Mouse (Mus musculus) liver, embryonic 14.5 days (tissue): ENCODE data around the gene Arf1. TPM values are rescaled to one million over a fixed set of nuclear protein-coding genes. Genes with fewer than 3 reads are reported as not detected.

Source experiments
- ATAC-seq: fragments of 200-750 bp; cut with Nextera tagmentation; 2 replicates; pipeline ENCODE4 v1.8.0; 2017; ENCODE audit warnings: moderate number of reproducible peaks, mild to moderate bottlenecking, moderate library complexity; ENCODE audit not compliant: insufficient read depth
- DNase-seq, 3 experiments: peaks; one replicate each; pipeline ENCODE4 v3.0.0-alpha.2; 2012 to 2013; ENCODE audit warnings: low read depth in 3 of 3, low spot score in 3 of 3
- H3K27ac ChIP-seq: fragments of 300-500 bp; sonication (generic); 2 replicates; pipeline ENCODE4 v1.5.1; 2014; ENCODE audit warnings: moderate library complexity, mild to moderate bottlenecking, control low read depth, inconsistent platforms
- H3K27me3 ChIP-seq: fragments of 300-500 bp; sonication (generic); 2 replicates; pipeline ENCODE4 v1.6.1; 2014; ENCODE audit warnings: mild to moderate bottlenecking, low read length, moderate library complexity; ENCODE audit not compliant: control insufficient read depth, insufficient read depth
- H3K36me3 ChIP-seq: fragments of 300-500 bp; sonication (generic); replicated peaks from 2 replicates; pipeline ENCODE4 v1.6.1; 2014; ENCODE audit warnings: low read depth; ENCODE audit not compliant: control insufficient read depth, insufficient read depth
- H3K4me1 ChIP-seq, 2 experiments: fragments of 200-500 bp in 1 of 2; fragments of 300-500 bp in 1 of 2; sonication (generic) in 1 of 2; replicated peaks; 2 replicates each; pipeline ENCODE4 v1.6.1; 2012 to 2014; ENCODE audit warnings: antibody characterized with exemption in 1 of 2, inconsistent platforms in 1 of 2, low read length in 1 of 2; ENCODE audit not compliant: control insufficient read depth in 2 of 2, insufficient read depth in 2 of 2
- H3K4me2 ChIP-seq: fragments of 300-500 bp; sonication (generic); 2 replicates; pipeline ENCODE4 v1.6.1; 2014; ENCODE audit warnings: low read depth, mild to moderate bottlenecking, control low read depth, moderate library complexity
- H3K4me3 ChIP-seq, 2 experiments: fragments of 200-500 bp in 1 of 2; fragments of 300-500 bp in 1 of 2; sonication (generic) in 1 of 2; 2 replicates each; pipeline ENCODE4 v1.5.1; 2012 to 2014; ENCODE audit warnings: low read depth in 2 of 2, low read length in 2 of 2, mild to moderate bottlenecking in 2 of 2, control low read depth in 1 of 2, inconsistent platforms in 1 of 2, moderate library complexity in 1 of 2; ENCODE audit not compliant: insufficient read depth in 1 of 2
- H3K9ac ChIP-seq: fragments of 300-500 bp; sonication (generic); replicated peaks from 2 replicates; pipeline ENCODE4 v1.6.1; 2014; ENCODE audit warnings: mild to moderate bottlenecking, control low read depth, moderate library complexity
- H3K9me3 ChIP-seq: fragments of 300-500 bp; sonication (generic); 2 replicates; pipeline ENCODE4 v1.6.1; 2016; ENCODE audit warnings: low read length, mixed read lengths; ENCODE audit not compliant: control insufficient read depth
- CTCF ChIP-seq: IDR thresholded peaks from 2 replicates; pipeline ENCODE4 v1.5.1; 2016; ENCODE audit warnings: antibody characterized with exemption, low read depth, control low read depth
- EP300 ChIP-seq: IDR thresholded peaks from 2 replicates; pipeline ENCODE4 v1.6.1; 2016; ENCODE audit warnings: antibody characterized with exemption, low read depth
- WGBS: fragments of 180-500 bp; shearing (Covaris S2); extraction: QIAGEN DNeasy Blood & Tissue Kit; methylation state at CpG from one replicate; pipeline ENCODE4 v1.1.7; 2014; ENCODE audit not compliant: insufficient replicate concordance; 5-methylcytosine and 5-hydroxymethylcytosine counted together
- polyA plus RNA-seq, 2 experiments: library from polyadenylated mRNA; depleted of rRNA in 1 of 2; stranded (reverse) in 1 of 2; unstranded in 1 of 2; fragments of >200 nt; fragmentation: Nextera tagmentation in 1 of 2; extraction: Ambion mirVana in 1 of 2; gene quantifications; 2 replicates each; pipeline versions ENCODE4 v1.2.1 to v1.2.3; 2012 to 2014

The Arf1 gene
- polyA plus RNA-seq, 2 experiments, result 190 to 227 TPM

- Histone ChIP-seq H3K27me3 (peaks cover 22% of the 10 kb centered on the region), H3K4me1 (no peaks in the 10 kb centered on the region), H3K27ac (no peak overlapping the region), H3K9me3 (no peaks in the 10 kb centered on the region), H3K4me2 (no peak overlapping the region), H3K4me3 (no peak overlapping the region), H3K36me3 (no peaks in the 10 kb centered on the region), H3K9ac (no peak overlapping the region)
- TF ChIP-seq EP300 (no peak), CTCF (peak; percentile 84)
- DNase-seq (peak in 1 of 3 experiments; percentile 50), ATAC-seq (peak; percentile 70)
- 4% methylated on average over 14 of the region's 15 CpGs for WGBS
These were observed 10.7 kb upstream of the Arf1 start for GRCm38 (mm10) chr11:59238525-59239427.

- no peak for ATAC-seq
- Histone ChIP-seq H3K9me3 (no peaks in the 10 kb centered on the region), H3K27me3 (no peaks in the 10 kb centered on the region), H3K27ac (no peak overlapping the region), H3K4me2 (no peak overlapping the region), H3K9ac (no peak overlapping the region), H3K36me3 (no peaks in the 10 kb centered on the region), H3K4me3 (no peak overlapping the region), H3K4me1 (peaks cover 3 to 11% of the 10 kb centered on the region in 2 experiments; a peak in 3 of 4 replicates)
- DNase-seq, result no peak
- TF ChIP-seq EP300 (no peak), CTCF (peak; percentile 43)
- WGBS, result 59% methylated on average over 2 of the region's 2 CpGs
These were observed 4.7 kb upstream of the Arf1 start for GRCm38 (mm10) chr11:59232797-59233196.

GRCm38 (mm10) chr11:59230144-59230760, 2.2 kb upstream of the Arf1 start:
- H3K27me3 ChIP-seq, result no peaks in the 10 kb centered on the region
- DNase-seq (peak in 1 of 3 experiments; percentile 49), ATAC-seq (no peak)
- no peak overlapping the region for H3K27ac ChIP-seq
- no peak overlapping the region for H3K4me3 ChIP-seq
- H3K4me2 ChIP-seq, result no peak overlapping the region
- no peak for TF ChIP-seq EP300
- TF ChIP-seq CTCF, result peak; percentile 93
- H3K36me3 ChIP-seq, result no peaks in the 10 kb centered on the region
- no peak overlapping the region for H3K9ac ChIP-seq
- no peaks in the 10 kb centered on the region for H3K9me3 ChIP-seq
- peaks cover 18 to 30% of the 10 kb centered on the region in 2 experiments for H3K4me1 ChIP-seq
- 11% methylated on average over 7 of the region's 7 CpGs for WGBS

GRCm38 (mm10) chr11:59227604-59228121, 407 bp downstream of the Arf1 start:
- peak overlapping the region; percentile 97 for H3K4me2 ChIP-seq
- peak overlapping the region; percentile 100 for H3K9ac ChIP-seq
- H3K4me3 ChIP-seq, result peak overlapping the region; percentile 93 to 100
- ATAC-seq (peak; percentile 75), DNase-seq (no peak)
- peak overlapping the region; percentile 83 for H3K27ac ChIP-seq
- WGBS, result under 1% methylated on average over 51 of the region's 51 CpGs
- H3K9me3 ChIP-seq, result no peaks in the 10 kb centered on the region
- TF ChIP-seq CTCF, result no peak
- no peak for TF ChIP-seq EP300
- peaks cover 5% of the 10 kb centered on the region for H3K36me3 ChIP-seq
- H3K4me1 ChIP-seq, result peaks cover 37 to 42% of the 10 kb centered on the region in 2 experiments
- no peaks in the 10 kb centered on the region for H3K27me3 ChIP-seq
